Mouse (Mus musculus) hindbrain, embryonic 13.5 days (tissue): ENCODE data around the gene Vmn2r87. TPM values are rescaled to one million over a fixed set of nuclear protein-coding genes. Genes with fewer than 3 reads are reported as not detected.

ENCODE experiments used
- polyA plus RNA-seq: library from polyadenylated mRNA; unstranded; fragments of >200 nt; fragmentation: Nextera tagmentation; extraction: Ambion mirVana; gene quantifications from 2 replicates; pipeline ENCODE4 v1.2.1, GENCODE M21; 2015

Gene Vmn2r87
- polyA plus RNA-seq, 1 experiment from 2014 or later, result not detected

Other genes starting within 250 kb of the Vmn2r87 start
- gene Neurod4, start 217.2 kb downstream of the Vmn2r87 start, polyA plus RNA-seq, result 2.7 and 6.7 TPM in 2 replicates
- not detected in 2 replicates for gene Tespa1, start 174.5 kb downstream of the Vmn2r87 start, polyA plus RNA-seq
- gene Vmn2r84, start 103.1 kb downstream of the Vmn2r87 start, polyA plus RNA-seq, result not detected in 2 replicates
- gene Vmn2r85, start 67.7 kb downstream of the Vmn2r87 start, polyA plus RNA-seq, result not detected in 2 replicates
- 0.03 TPM in 1 of 2 replicates, not detected in the other for gene Vmn2r86, start 41.3 kb downstream of the Vmn2r87 start, polyA plus RNA-seq